Mouse (Mus musculus) liver, embryonic 11.5 days (tissue): ENCODE data around the gene Brd2. TPM values are rescaled to one million over a fixed set of nuclear protein-coding genes. Genes with fewer than 3 reads are reported as not detected.
"Not testable (repeated sequence)": the region's sequence is repeated elsewhere in the genome, so short reads cannot be mapped to it uniquely, and the experiment has no call there.

Experiments
- ATAC-seq: fragments of 200-750 bp; cut with Nextera tagmentation; replicated peaks from 2 replicates; pipeline ENCODE4 v1.8.0; 2017; ENCODE audit warnings: moderate number of reproducible peaks, mild to moderate bottlenecking, moderate TSS enrichment, moderate library complexity; ENCODE audit not compliant: low FRiP score
- DNase-seq: peaks from one replicate; pipeline ENCODE4 v3.0.0-alpha.2; 2017; ENCODE audit warnings: low spot score
- H3K27ac ChIP-seq: fragments of 300-500 bp; sonication (generic); 2 replicates; pipeline ENCODE4 v1.5.1; 2014; ENCODE audit warnings: mild to moderate bottlenecking, low read depth, low read length, control low read depth
- H3K27me3 ChIP-seq: fragments of 300-500 bp; sonication (generic); replicated peaks from 2 replicates; pipeline ENCODE4 v1.6.1; 2014; ENCODE audit warnings: low read length, mixed read lengths; ENCODE audit not compliant: control insufficient read depth, insufficient read depth
- H3K36me3 ChIP-seq: fragments of 300-500 bp; sonication (generic); 2 replicates; pipeline ENCODE4 v1.6.1; 2014; ENCODE audit warnings: mild to moderate bottlenecking, low read length, moderate library complexity, mixed read lengths; ENCODE audit not compliant: control insufficient read depth, insufficient read depth
- H3K4me1 ChIP-seq: fragments of 300-500 bp; sonication (generic); replicated peaks from 2 replicates; pipeline ENCODE4 v1.6.1; 2014; ENCODE audit warnings: low read length, mixed read lengths; ENCODE audit not compliant: control insufficient read depth, insufficient read depth
- H3K4me2 ChIP-seq: fragments of 300-500 bp; sonication (generic); 2 replicates; pipeline ENCODE4 v1.6.1; 2014; ENCODE audit warnings: mild to moderate bottlenecking, control low read depth, moderate library complexity
- H3K4me3 ChIP-seq: fragments of 300-500 bp; sonication (generic); 2 replicates; pipeline ENCODE4 v1.5.1; 2014; ENCODE audit warnings: low read depth, low read length, control low read depth
- H3K9ac ChIP-seq: fragments of 300-500 bp; sonication (generic); 2 replicates; pipeline ENCODE4 v1.6.1; 2014; ENCODE audit warnings: low read depth, low read length, control low read depth
- H3K9me3 ChIP-seq: fragments of 300-500 bp; sonication (generic); 2 replicates; pipeline ENCODE4 v1.6.1; 2016; ENCODE audit warnings: low read length, inconsistent platforms, mixed read lengths; ENCODE audit not compliant: control insufficient read depth
- WGBS: fragments of 180-500 bp; shearing (Covaris S2); extraction: QIAGEN DNeasy Blood & Tissue Kit; methylation state at CpG from one replicate; pipeline ENCODE4 v1.1.7; 2014; 5-methylcytosine and 5-hydroxymethylcytosine counted together
- polyA plus RNA-seq: library from polyadenylated mRNA; unstranded; fragments of >200 nt; fragmentation: Nextera tagmentation; extraction: Ambion mirVana; gene quantifications from 2 replicates; pipeline ENCODE4 v1.2.1, GENCODE M21; 2014

Brd2 gene
- polyA plus RNA-seq, 1 experiment from 2014 or later = 90.8 TPM

- DNase-seq = no peak
- Histone ChIP-seq H3K9ac (no peak overlapping the region), H3K27me3 (peaks cover 18% of the 10 kb centered on the region)
Observed at GRCm38 (mm10) chr17:34144960-34145371, 22.5 kb upstream of the Brd2 start.

GRCm38 (mm10) chr17:34144221-34144620, 21.8 kb upstream of the Brd2 start:
- H3K27ac ChIP-seq, H3K4me2 ChIP-seq, H3K9me3 ChIP-seq, H3K9ac ChIP-seq, H3K36me3 ChIP-seq, DNase-seq, H3K4me1 ChIP-seq, ATAC-seq, H3K4me3 ChIP-seq: not testable (repeated sequence)
- whole genome bisulfite sequencing = 83% methylated on average over 4 of the region's 4 CpGs
- peaks cover 24% of the 10 kb centered on the region for H3K27me3 ChIP-seq

More at GRCm38 (mm10) chr17:34144960-34145371, 22.5 kb upstream of the Brd2 start:
- 72% methylated on average over 3 of the region's 3 CpGs for WGBS
- no peak overlapping the region for H3K4me3 ChIP-seq
- no peaks in the 10 kb centered on the region for H3K36me3 ChIP-seq
- H3K9me3 ChIP-seq = no peaks in the 10 kb centered on the region
- no peak overlapping the region for H3K27ac ChIP-seq
- no peak overlapping the region for H3K4me2 ChIP-seq
- peaks cover 5% of the 10 kb centered on the region for H3K4me1 ChIP-seq
- no peak for ATAC-seq

GRCm38 (mm10) chr17:34143461-34143860, 21.0 kb upstream of the Brd2 start:
- peaks cover 6% of the 10 kb centered on the region for H3K4me1 ChIP-seq
- H3K9ac ChIP-seq = no peak overlapping the region
- DNase-seq = no peak
- H3K27me3 ChIP-seq = peaks cover 32% of the 10 kb centered on the region
- H3K27ac ChIP-seq = no peak overlapping the region
- H3K9me3 ChIP-seq = no peaks in the 10 kb centered on the region
- no peaks in the 10 kb centered on the region for H3K36me3 ChIP-seq
- ATAC-seq = no peak
- no peak overlapping the region for H3K4me3 ChIP-seq
- no peak overlapping the region for H3K4me2 ChIP-seq
- WGBS = 54% methylated on average over 5 of the region's 5 CpGs

- Histone ChIP-seq H3K4me1 (peaks cover 6% of the 10 kb centered on the region), H3K27me3 (peaks cover 36% of the 10 kb centered on the region), H3K4me3 (no peak within 1 kb of the TSS), H3K9me3 (no peaks in the 10 kb centered on the region), H3K9ac (no peak within 1 kb of the TSS), H3K27ac (no peak within 1 kb of the TSS), H3K4me2 (no peak within 1 kb of the TSS), H3K36me3 (no peaks in the 10 kb centered on the region)
- DNase-seq (no peak), ATAC-seq (no peak)
- WGBS = 36% methylated on average over 7 of the region's 7 CpGs
Observed at GRCm38 (mm10) chr17:34143033-34143432, 20.6 kb upstream of the Brd2 start, which contains the start of gene H2-DMb2. Gene H2-DMb2 (plus strand): TSS chr17:34143307.

GRCm38 (mm10) chr17:34142456-34143010, 20.1 kb upstream of the Brd2 start:
- ATAC-seq = no peak
- no peak overlapping the region for H3K27ac ChIP-seq
- H3K27me3 ChIP-seq = peaks cover 38% of the 10 kb centered on the region

GRCm38 (mm10) chr17:34141448-34141847, 19.0 kb upstream of the Brd2 start:
- no peak overlapping the region for H3K4me2 ChIP-seq
- no peak overlapping the region for H3K4me3 ChIP-seq
- H3K27ac ChIP-seq = no peak overlapping the region
- no peak for ATAC-seq
- H3K36me3 ChIP-seq = no peaks in the 10 kb centered on the region
- DNase-seq = no peak
- peaks cover 6% of the 10 kb centered on the region for H3K4me1 ChIP-seq
- H3K9ac ChIP-seq = no peak overlapping the region
- WGBS = 55% methylated on average over 4 of the region's 4 CpGs
- H3K27me3 ChIP-seq = peaks cover 48% of the 10 kb centered on the region
- no peaks in the 10 kb centered on the region for H3K9me3 ChIP-seq

More at GRCm38 (mm10) chr17:34142456-34143010, 20.1 kb upstream of the Brd2 start:
- DNase-seq = no peak
- H3K9ac ChIP-seq = no peak overlapping the region
- H3K9me3 ChIP-seq = no peaks in the 10 kb centered on the region
- no peak overlapping the region for H3K4me3 ChIP-seq
- 71% methylated on average over 7 of the region's 7 CpGs for WGBS
- H3K36me3 ChIP-seq = no peaks in the 10 kb centered on the region
- peaks cover 6% of the 10 kb centered on the region for H3K4me1 ChIP-seq
- H3K4me2 ChIP-seq = no peak overlapping the region

GRCm38 (mm10) chr17:34140240-34140639, 17.8 kb upstream of the Brd2 start:
- Histone ChIP-seq H3K4me2 (peak overlapping the region; percentile 58), H3K4me1 (peaks cover 11% of the 10 kb centered on the region), H3K27ac (no peak overlapping the region), H3K9ac (no peak overlapping the region), H3K4me3 (peak overlapping the region; percentile 25; the same call in 1 of the 2 replicates), H3K9me3 (no peaks in the 10 kb centered on the region), H3K36me3 (no peaks in the 10 kb centered on the region), H3K27me3 (peaks cover 51% of the 10 kb centered on the region)
- WGBS = 3% methylated on average over 5 of the region's 5 CpGs
- ATAC-seq = no peak
- no peak for DNase-seq

GRCm38 (mm10) chr17:34139416-34139815, 17.0 kb upstream of the Brd2 start:
- no peak overlapping the region for H3K27ac ChIP-seq
- H3K4me2 ChIP-seq = peak overlapping the region; percentile 58
- WGBS = 6% methylated on average over 16 of the region's 16 CpGs
- DNase-seq = no peak
- no peak for ATAC-seq
- no peaks in the 10 kb centered on the region for H3K36me3 ChIP-seq
- no peak overlapping the region for H3K9ac ChIP-seq
- no peaks in the 10 kb centered on the region for H3K9me3 ChIP-seq
- H3K4me3 ChIP-seq = peak overlapping the region; percentile 25
- peaks cover 11% of the 10 kb centered on the region for H3K4me1 ChIP-seq
- H3K27me3 ChIP-seq = peaks cover 51% of the 10 kb centered on the region

- Histone ChIP-seq H3K36me3 (no peaks in the 10 kb centered on the region), H3K9me3 (no peaks in the 10 kb centered on the region), H3K4me1 (peaks cover 11% of the 10 kb centered on the region), H3K27me3 (peaks cover 51% of the 10 kb centered on the region), H3K4me3 (no peak overlapping the region), H3K9ac (no peak overlapping the region), H3K27ac (no peak overlapping the region), H3K4me2 (no peak overlapping the region)
- ATAC-seq = no peak
- DNase-seq = no peak
- WGBS = 71% methylated on average over 7 of the region's 7 CpGs
Observed at GRCm38 (mm10) chr17:34138655-34139054, 16.2 kb upstream of the Brd2 start.
